Mouse (Mus musculus) C2C12 (cell line): ENCODE measurements at regions not wholly inside any gene's neighbourhood (a gene's known extent, or its start where the extent isn't known, plus 50 kb on each side); places are given as distances from the start of the nearest gene placed in this dataset.

ENCODE experiments used
- CTCF ChIP-seq: IDR thresholded peaks from one replicate; pipeline ENCODE4 v1.5.1; 2011; ENCODE audit not compliant: control insufficient read depth, insufficient read depth, insufficient read length
- FOSL1 ChIP-seq: IDR thresholded peaks from one replicate; pipeline ENCODE4 v1.8.0; 2011; ENCODE audit warnings: mild to moderate bottlenecking, low read length; ENCODE audit not compliant: poor library complexity, insufficient read depth, severe bottlenecking
- MAX ChIP-seq: IDR thresholded peaks from one replicate; pipeline ENCODE4 v1.6.1; 2011; ENCODE audit warnings: mild to moderate bottlenecking, control low read depth
- MYOD1 ChIP-seq: IDR thresholded peaks from one replicate; pipeline ENCODE4 v1.6.1; 2011; ENCODE audit warnings: low read depth; ENCODE audit not compliant: control insufficient read depth, insufficient read length
- MYOG ChIP-seq: IDR thresholded peaks from one replicate; pipeline ENCODE4 v1.6.1; 2011; ENCODE audit not compliant: control insufficient read depth, insufficient read length; ENCODE audit errors: extremely low read depth
- USF1 ChIP-seq: IDR thresholded peaks from one replicate; pipeline ENCODE4 v1.6.1; 2011; ENCODE audit warnings: low read depth, mild to moderate bottlenecking, control low read depth, moderate library complexity

- TF ChIP-seq USF1 (no peak), CTCF (no peak), MYOG (no peak), MYOD1 (no peak), MAX (no peak), FOSL1 (no peak)
These were observed 993.3 kb downstream of the Defb40 start for GRCm38 (mm10) chr8:17984779-17985178.
